Mouse (Mus musculus): ENCODE measurements around the gene Trpc7. TPM values are rescaled to one million over a fixed set of nuclear protein-coding genes. Genes with fewer than 3 reads are reported as not detected.
A peak's percentile ranks its signal among the peaks of the same experiment; 100 is the strongest.

Gene Trpc7
- total RNA-seq, 2 experiments from 2014 or later: not detected

- ATAC-seq (replicated peaks; ENCODE audit: low FRiP score, poor library complexity, severe bottlenecking): no peak
These were observed 143.2 kb downstream of the Trpc7 start for GRCm38 (mm10) chr13:56752474-56753191.

- no peak for ATAC-seq (replicated peaks; ENCODE audit: low FRiP score, poor library complexity, severe bottlenecking)
These were observed 144.0 kb downstream of the Trpc7 start for GRCm38 (mm10) chr13:56751774-56752173.

DNA sequence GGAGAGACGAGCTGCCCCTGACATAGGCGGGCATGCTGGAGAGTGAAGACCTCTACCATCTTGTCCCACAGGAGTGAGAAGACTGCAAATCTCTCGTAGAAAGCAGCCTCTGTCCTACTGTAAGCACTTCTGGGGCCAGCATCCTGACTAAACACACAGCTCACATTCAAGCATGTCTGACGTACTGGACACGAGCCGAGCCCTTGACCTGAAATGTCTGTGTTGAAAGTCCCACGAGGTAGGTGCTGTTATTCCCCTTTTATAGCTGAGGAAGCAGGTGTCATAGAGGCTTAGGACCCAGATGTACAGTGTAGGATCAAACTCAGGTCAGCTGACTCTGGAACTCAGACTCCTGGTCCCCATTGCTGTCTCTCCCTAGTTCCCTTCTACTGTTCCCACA lies 146.4 kb downstream of the Trpc7 start:
- no peak for ATAC-seq (replicated peaks; ENCODE audit: low FRiP score, poor library complexity, severe bottlenecking)

DNA sequence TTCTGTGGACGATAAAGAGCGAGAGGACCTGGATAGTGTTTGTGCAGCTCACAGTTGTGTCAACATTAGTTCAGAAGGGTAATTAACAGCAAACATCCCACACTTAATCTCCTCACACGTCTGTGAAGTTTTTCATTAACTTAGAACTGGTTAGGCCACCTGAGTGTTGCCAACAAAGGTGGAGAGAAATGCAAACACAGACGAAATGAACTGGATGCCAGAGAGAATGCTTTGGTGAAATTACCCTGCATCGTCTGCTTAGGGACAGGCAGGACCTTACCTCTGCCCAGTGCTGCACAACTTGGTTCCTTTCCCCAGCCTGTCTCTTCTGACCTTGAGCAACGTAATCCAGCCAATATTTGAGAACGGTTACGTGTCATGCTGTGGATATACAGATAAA lies 148.2 kb downstream of the Trpc7 start:
- ATAC-seq (replicated peaks; ENCODE audit: low FRiP score, poor library complexity, severe bottlenecking): no peak

GRCm38 (mm10) chr13:56746739-56747532 lies 148.9 kb downstream of the Trpc7 start:
- no peak for ATAC-seq (replicated peaks; ENCODE audit: low FRiP score, poor library complexity, severe bottlenecking)

DNA sequence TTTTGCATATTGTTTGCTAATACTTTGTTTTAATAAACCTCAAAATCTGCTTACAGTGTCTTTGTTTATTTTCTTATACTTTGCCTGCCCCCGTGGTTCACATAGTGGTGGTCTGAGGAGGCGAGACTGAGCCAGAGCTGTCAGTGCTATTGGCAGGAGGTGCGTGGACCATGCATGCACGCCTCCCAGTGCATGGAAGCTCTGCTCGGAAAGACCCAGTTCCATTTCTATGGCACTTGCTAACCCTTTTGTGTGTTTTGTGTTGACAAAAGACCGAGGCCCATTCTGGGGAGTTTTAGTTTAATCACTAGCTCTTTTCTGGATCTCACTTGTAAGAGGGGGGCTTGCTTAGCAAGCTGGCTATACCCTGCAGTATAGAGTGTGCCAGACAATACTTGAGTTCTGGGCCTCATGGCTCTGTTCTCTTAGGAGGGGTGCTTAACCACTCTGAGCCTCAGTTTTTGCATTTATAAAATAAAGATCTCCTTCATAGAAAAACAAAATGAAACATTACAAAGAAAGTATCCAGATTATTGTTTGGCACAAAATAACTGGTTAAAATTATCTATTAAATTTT lies 153.4 kb downstream of the Trpc7 start:
- ATAC-seq (replicated peaks; ENCODE audit: low FRiP score, poor library complexity, severe bottlenecking): no peak

DNA sequence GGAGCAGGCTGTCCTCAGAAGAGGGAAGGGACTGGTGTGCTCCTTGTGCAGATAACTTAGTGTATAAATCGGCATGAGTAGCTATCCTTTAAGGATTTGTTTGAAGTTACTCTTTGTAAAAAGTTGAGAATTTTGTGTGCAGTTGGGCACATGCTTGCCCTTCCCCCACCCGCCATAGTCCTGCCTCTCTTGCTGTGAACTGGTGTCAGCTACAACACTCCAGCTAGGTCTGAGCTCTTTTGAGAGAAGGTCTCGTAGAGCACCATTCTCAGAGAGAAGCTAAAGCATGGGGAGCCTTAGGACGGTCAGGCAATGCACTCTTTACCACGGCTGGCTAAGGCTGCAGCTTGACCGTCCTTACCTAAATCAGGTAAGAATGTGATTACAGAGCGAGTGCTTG lies 154.1 kb downstream of the Trpc7 start:
- no peak for ATAC-seq (replicated peaks; ENCODE audit: low FRiP score, poor library complexity, severe bottlenecking)

DNA sequence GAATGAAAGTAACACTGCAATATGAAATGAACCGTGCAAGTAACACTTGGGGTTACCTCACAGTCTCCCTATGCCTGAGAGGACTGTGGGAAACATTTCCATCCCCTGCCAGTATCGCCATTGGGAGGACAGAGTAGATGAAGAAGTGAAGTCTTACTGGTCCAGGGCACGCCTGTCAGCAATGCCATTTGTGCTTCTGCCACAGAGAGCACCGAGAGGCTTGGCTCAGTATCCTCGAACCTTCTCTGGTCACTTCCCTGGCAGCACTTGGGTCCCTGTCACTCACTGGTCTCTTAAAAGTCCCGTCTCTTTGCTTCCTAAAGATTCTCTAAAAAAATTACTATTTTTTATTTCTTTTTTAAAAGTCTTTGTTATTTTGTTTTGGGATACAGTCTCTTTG lies 155.3 kb downstream of the Trpc7 start:
- no peak for ATAC-seq (replicated peaks; ENCODE audit: low FRiP score, poor library complexity, severe bottlenecking)

- ATAC-seq (replicated peaks; ENCODE audit: low FRiP score, poor library complexity, severe bottlenecking): no peak
These were observed 156.2 kb downstream of the Trpc7 start for GRCm38 (mm10) chr13:56739556-56739955.

DNA sequence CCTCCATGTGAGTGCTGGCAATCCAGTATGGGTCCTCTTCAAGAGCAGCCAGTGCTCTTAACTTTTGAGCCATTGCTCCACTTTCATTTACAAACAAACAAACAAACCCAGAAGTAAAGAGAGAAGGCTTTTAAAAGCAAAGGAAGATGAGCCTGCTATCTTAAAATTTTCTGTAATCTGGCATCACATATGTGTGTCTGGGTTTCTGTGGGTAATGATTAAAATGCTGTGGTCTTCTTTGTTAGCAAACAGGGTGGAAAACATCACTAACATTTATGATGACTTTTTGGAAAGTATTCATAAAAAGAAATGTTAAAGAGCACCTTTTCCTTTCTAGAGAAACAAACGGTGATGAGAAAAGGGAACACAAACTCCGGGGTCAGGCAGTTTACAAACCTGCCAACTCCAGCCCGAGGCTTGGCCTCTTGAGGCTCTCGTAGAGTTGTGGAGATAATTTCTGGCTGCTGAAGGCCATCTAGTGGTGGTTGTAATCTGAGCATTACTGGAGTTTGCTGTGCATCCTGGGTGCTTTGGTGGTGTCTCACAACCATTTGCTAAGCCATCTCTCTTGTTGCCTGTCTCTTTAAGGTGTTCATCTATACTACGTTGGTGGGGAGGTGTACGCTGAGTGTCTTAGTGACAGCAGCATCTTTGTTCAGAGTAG lies 160.4 kb downstream of the Trpc7 start:
- peak; percentile 74; the same call in 1 of the 2 replicates for ATAC-seq (replicated peaks; ENCODE audit: low FRiP score, poor library complexity, severe bottlenecking)

GRCm38 (mm10) chr13:56734617-56735016 lies 161.2 kb downstream of the Trpc7 start:
- ATAC-seq (replicated peaks; ENCODE audit: low FRiP score, poor library complexity, severe bottlenecking): no peak

- no peak for ATAC-seq (replicated peaks; ENCODE audit: low FRiP score, poor library complexity, severe bottlenecking)
These were observed 166.7 kb downstream of the Trpc7 start for GRCm38 (mm10) chr13:56729046-56729445.

- ATAC-seq (replicated peaks; ENCODE audit: low FRiP score, poor library complexity, severe bottlenecking): no peak
These were observed 169.2 kb downstream of the Trpc7 start for GRCm38 (mm10) chr13:56726551-56726950.

Other genes with a start within 250 kb of the Trpc7 start
- 9.4 and 11.0 TPM in 2 replicates for gene Smad5, start 193.0 kb downstream of the Trpc7 start, total RNA-seq (2015; ENCODE audit: low replicate concordance)
- 2.4 and 6.7 TPM in 2 replicates for gene Smad5, start 193.0 kb downstream of the Trpc7 start, total RNA-seq (2017; ENCODE audit: low replicate concordance)
- gene Gm45623, start 142.2 kb downstream of the Trpc7 start, total RNA-seq (2015; ENCODE audit: low replicate concordance): not detected in 2 replicates
- gene Gm45623, start 142.2 kb downstream of the Trpc7 start, total RNA-seq (2017; ENCODE audit: low replicate concordance): not detected in 2 replicates